Mouse (Mus musculus) heart, adult 2 months (tissue): ENCODE measurements around the gene Tuba1b. TPM values are rescaled to one million over a fixed set of nuclear protein-coding genes. Genes with fewer than 3 reads are reported as not detected.
"Not testable (repeated sequence)": the region's sequence is repeated elsewhere in the genome, so short reads cannot be mapped to it uniquely, and the experiment has no call there.

ENCODE experiments used
- DNase-seq, 2 experiments: peaks; one replicate each; pipeline ENCODE4 v3.0.0; 2021
- H3K27ac ChIP-seq: fragments of 200-600 bp; 2 replicates; pipeline ENCODE4 v1.8.1; 2022
- H3K27me3 ChIP-seq: fragments of 200-500 bp; 2 replicates; pipeline ENCODE4 v1.6.1; 2012; ENCODE audit warnings: mild to moderate bottlenecking, low read length, inconsistent platforms, mixed read lengths; ENCODE audit not compliant: control insufficient read depth, insufficient read depth
- H3K36me3 ChIP-seq: fragments of 200-500 bp; 2 replicates; pipeline ENCODE4 v1.6.1; 2012; ENCODE audit warnings: low read length, inconsistent platforms; ENCODE audit not compliant: control insufficient read depth, insufficient read depth
- H3K4me1 ChIP-seq: fragments of 200-500 bp; 2 replicates; pipeline ENCODE4 v1.6.1; 2011; ENCODE audit warnings: low read length; ENCODE audit not compliant: control insufficient read depth, insufficient read depth
- H3K4me3 ChIP-seq: fragments of 200-600 bp; 2 replicates; pipeline ENCODE4 v1.8.1; 2022
- H3K79me2 ChIP-seq: fragments of 200-500 bp; replicated peaks from 2 replicates; pipeline ENCODE4 v1.6.1; 2012; ENCODE audit warnings: mild to moderate bottlenecking, inconsistent platforms, low read length, moderate library complexity, mixed read lengths; ENCODE audit not compliant: control insufficient read depth, insufficient read depth
- H3K9ac ChIP-seq: fragments of 200-500 bp; 2 replicates; pipeline ENCODE4 v1.6.1; 2012; ENCODE audit warnings: low read depth, mild to moderate bottlenecking, control low read depth, inconsistent platforms, low read length, mixed read lengths
- CTCF ChIP-seq: fragments of 200-600 bp; IDR thresholded peaks from 2 replicates; pipeline ENCODE4 v1.8.1; 2022; ENCODE audit warnings: antibody characterized with exemption, mild to moderate bottlenecking, moderate library complexity
- EP300 ChIP-seq: fragments of 200-500 bp; IDR thresholded peaks from 2 replicates; pipeline ENCODE4 v1.6.1; 2011; ENCODE audit warnings: low read depth, low read length, control low read depth; ENCODE audit not compliant: insufficient read depth
- POLR2A ChIP-seq: fragments of 200-500 bp; IDR thresholded peaks from 2 replicates; pipeline ENCODE4 v1.6.1; 2011; ENCODE audit warnings: mild to moderate bottlenecking, low read depth, low read length, control low read depth; ENCODE audit not compliant: insufficient read depth
- WGBS: fragments of 180-500 bp; shearing (Covaris S2); methylation state at CpG from one replicate; pipeline ENCODE4 v1.1.7; 2018; 5-methylcytosine and 5-hydroxymethylcytosine counted together
- intact Hi-C: fragments of 180-260 bp; cut with DNase I; formaldehyde crosslinking; loops from one replicate; pipeline ENCODE4 v1.15.1; 2025
- polyA plus RNA-seq: library from polyadenylated mRNA; depleted of rRNA; stranded (reverse); fragments of >200 nt; gene quantifications from 2 replicates; pipeline ENCODE4 v1.2.3, GENCODE M21; 2012
- total RNA-seq, 2 experiments: library from RNA; stranded (reverse); gene quantifications; 2 replicates each; pipeline ENCODE4 v1.2.3; 2021

The Tuba1b gene
- total and polyA plus RNA-seq, 3 experiments = 129 to 534 (median 144) TPM

DNA sequence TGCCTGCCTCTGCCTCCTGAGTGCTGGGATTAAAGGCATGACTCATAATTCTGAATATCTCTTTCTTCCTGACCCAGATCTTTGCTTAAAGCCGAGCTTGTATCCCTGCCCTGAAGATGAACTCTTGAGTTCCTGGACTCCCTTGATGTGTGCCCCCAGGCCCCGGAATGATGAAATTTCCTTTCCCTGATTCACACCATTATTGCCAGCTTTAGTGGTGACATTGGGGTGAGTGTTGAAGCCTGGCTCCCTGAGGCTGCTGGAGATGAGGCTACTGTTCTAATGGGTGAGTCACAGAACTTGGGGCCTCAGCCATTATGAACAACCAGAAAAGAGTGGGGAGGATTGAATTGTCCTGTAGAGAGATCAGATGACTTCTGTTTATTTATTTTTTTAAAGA, 7.2 kb upstream of the Tuba1b start:
- intact Hi-C loops = no loop called here
- Histone ChIP-seq H3K4me1 (no peaks in the 10 kb centered on the region), H3K27ac (no peak overlapping the region), H3K36me3 (no peaks in the 10 kb centered on the region), H3K79me2 (no peaks in the 10 kb centered on the region), H3K9ac (no peak overlapping the region), H3K27me3 (no peaks in the 10 kb centered on the region), H3K4me3 (no peak overlapping the region)
- DNase-seq = no peak
- WGBS = 50% methylated on average over 2 of the region's 2 CpGs
- TF ChIP-seq CTCF (no peak), POLR2A (no peak), EP300 (no peak)

DNA sequence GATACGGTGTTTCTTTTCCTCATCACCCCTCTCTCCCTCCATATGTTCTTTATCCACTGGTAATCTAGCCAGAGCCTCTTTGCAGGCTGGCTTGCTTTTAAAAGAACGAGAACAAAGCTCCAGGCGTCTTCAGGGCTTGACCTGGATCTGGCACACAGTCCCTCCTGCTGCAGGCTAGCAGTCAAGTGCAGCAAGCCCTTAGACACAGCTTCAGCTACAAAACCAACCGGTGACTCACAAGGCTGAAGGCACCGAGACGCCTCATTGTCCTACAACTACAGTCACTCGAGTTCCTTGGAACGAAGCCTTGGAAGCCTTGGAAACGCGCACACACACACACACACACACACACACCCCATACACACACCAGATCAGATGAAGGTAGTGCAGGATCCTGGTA, 6.5 kb upstream of the Tuba1b start:
- intact Hi-C loops = no loop called here
- WGBS = 60% methylated on average over 10 of the region's 10 CpGs
- Histone ChIP-seq H3K4me1 (no peaks in the 10 kb centered on the region), H3K27ac (no peak overlapping the region), H3K27me3 (no peaks in the 10 kb centered on the region), H3K36me3 (no peaks in the 10 kb centered on the region), H3K4me3 (no peak overlapping the region), H3K79me2 (no peaks in the 10 kb centered on the region), H3K9ac (no peak overlapping the region)
- DNase-seq = no peak
- TF ChIP-seq EP300 (no peak), POLR2A (no peak), CTCF (no peak)

DNA sequence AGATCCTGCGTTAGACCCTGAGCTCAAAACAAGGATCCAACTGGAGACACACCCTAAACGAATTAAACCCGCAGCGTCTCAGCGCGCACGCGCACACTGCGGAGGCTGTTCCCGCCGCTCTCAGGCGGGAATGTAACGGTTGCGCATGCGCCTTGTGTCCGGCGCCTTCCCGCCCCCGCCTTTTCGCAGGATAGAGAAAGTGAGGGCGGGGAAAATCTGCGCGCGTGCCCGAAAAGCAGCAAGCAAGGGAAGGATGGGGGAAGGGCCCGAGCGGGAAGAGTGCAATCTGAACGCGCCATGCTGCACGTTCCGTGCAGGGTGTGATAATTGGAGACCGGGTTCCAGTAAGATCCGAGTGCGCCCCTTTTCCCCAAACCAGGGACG, 540 bp downstream of the Tuba1b start:
- TF ChIP-seq CTCF (no peak), POLR2A (no peak), EP300 (no peak)
- H3K27ac ChIP-seq = peak overlapping the region; percentile 95
- peak overlapping the region; percentile 89 for H3K9ac ChIP-seq
- no peaks in the 10 kb centered on the region for H3K79me2 ChIP-seq
- intact Hi-C loops = loop anchor here (1.0 to 2.0 kb wide), 3 partner anchors 19 to 59 kb away; partner anchors contain the start of genes Gm49450 and Tuba1a
- H3K4me3 ChIP-seq = peak overlapping the region; percentile 90
- peaks cover 3% of the 10 kb centered on the region for H3K4me1 ChIP-seq
- under 1% methylated on average over 35 of the region's 35 CpGs for WGBS
- peaks cover 6% of the 10 kb centered on the region for H3K36me3 ChIP-seq
- no peaks in the 10 kb centered on the region for H3K27me3 ChIP-seq
- DNase-seq = peak; percentile 93 to 97

DNA sequence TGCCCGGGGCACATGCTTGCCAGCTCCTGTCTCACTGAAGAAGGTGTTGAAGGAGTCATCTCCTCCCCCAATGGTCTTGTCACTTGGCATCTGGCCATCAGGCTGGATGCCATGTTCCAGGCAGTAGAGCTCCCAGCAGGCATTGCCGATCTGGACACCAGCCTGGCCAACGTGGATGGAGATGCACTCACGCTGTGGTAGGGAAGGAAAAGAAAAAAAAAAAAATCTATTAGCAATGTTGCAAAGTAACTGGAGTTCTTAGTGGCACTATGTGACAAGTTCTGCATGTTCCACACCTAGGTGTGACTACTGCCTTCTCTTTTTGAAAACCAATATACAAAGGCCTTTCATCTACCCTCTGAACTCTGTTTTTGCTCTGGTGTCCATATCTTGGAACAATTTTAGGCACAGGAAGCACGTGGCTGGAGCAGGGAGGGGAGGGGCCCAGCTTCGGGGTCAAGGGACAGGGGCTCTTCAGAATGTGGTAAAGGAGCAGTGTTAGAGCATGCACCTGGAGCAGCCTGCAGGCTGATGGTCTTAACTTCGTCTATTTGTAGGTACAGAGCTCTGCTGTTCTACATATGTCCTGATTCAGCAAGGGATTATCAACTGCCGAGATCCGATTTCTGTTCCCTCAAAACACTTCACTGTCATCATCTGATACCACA, 1.2 kb downstream of the Tuba1b start:
- Histone ChIP-seq H3K27ac (peak overlapping the region; percentile 95), H3K9ac (peak overlapping the region; percentile 17; the same call in 1 of the 2 replicates), H3K4me3 (peak overlapping the region; percentile 90)
- H3K79me2 ChIP-seq, H3K36me3 ChIP-seq, H3K4me1 ChIP-seq, intact Hi-C loops, H3K27me3 ChIP-seq: not testable (repeated sequence)
- 0% methylated on average over 8 of the region's 9 CpGs for WGBS
- DNase-seq = peak in 1 of 2 experiments; percentile 28

DNA sequence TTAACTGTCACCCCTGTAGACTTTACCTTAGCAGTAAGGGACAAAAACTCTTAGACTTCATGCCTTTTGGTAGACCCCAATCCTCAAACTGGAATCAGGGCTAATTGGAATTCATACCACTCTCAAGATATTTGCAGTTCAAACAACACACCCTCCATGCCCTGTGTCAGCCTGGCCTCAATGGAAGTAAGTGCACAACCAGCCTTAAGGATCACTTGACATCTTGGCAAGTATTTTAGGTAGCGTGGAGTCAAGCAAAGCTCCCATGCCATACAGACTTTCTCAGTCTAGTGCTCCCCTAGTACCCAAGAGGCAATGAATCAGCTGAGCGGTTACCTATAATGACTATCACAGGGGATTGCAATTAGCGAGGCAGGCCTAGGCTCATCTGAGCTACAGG, 3.4 kb downstream of the Tuba1b start:
- WGBS = 74% methylated on average over 3 of the region's 3 CpGs
- Histone ChIP-seq H3K4me1 (peaks cover 8% of the 10 kb centered on the region), H3K9ac (no peak overlapping the region; the same call in 1 of the 2 replicates), H3K36me3 (peaks cover 6% of the 10 kb centered on the region), H3K27me3 (no peaks in the 10 kb centered on the region), H3K4me3 (no peak overlapping the region), H3K79me2 (no peaks in the 10 kb centered on the region), H3K27ac (no peak overlapping the region)
- intact Hi-C loops = no loop called here
- no peak for TF ChIP-seq POLR2A
- no peak for TF ChIP-seq CTCF
- no peak for TF ChIP-seq EP300
- no peak for DNase-seq

DNA sequence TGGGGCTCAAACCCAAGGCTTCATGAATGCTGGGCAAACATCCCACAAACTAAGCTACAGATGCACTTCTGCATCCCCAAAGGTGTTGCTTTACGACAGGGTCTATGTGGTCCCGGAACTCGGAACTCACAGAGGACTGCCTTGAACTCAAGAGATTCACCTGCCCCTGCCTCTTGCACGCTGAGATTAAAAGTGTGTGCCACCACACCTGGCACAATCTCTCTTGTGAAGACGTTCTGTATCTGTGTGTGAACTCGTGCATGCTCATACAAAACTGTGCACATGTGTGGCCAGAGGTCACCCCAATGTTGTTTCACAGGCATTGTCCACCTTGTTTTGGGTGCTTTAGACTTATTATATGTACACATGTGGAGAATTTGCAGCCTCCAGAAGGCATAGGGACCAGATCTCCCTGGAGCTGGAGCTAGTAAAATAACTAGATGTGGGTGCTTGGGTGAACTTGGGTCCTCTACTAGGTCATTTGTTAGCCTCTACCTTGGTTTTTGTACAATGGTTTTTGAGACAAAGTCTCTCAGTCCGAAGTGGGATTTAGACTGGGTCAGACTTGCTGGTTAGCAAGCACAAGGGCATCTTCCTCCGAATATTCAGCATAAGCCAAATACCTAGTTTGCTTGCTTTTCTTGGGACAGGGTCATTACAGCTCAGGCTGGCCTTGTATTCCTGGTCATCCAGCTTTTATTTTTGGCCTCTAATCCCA, 4.2 kb downstream of the Tuba1b start:
- no peak for DNase-seq
- no peak for TF ChIP-seq EP300
- TF ChIP-seq POLR2A = no peak
- TF ChIP-seq CTCF = no peak
- H3K9ac ChIP-seq = no peak overlapping the region
- no peak overlapping the region for H3K4me3 ChIP-seq
- no peaks in the 10 kb centered on the region for H3K27me3 ChIP-seq
- no peaks in the 10 kb centered on the region for H3K79me2 ChIP-seq
- peaks cover 6% of the 10 kb centered on the region for H3K36me3 ChIP-seq
- intact Hi-C loops = no loop called here
- 52% methylated on average over 8 of the region's 8 CpGs for WGBS
- H3K4me1 ChIP-seq = peaks cover 8% of the 10 kb centered on the region
- H3K27ac ChIP-seq = no peak overlapping the region
